Mouse (Mus musculus): ENCODE measurements around the gene Stim2. TPM values are rescaled to one million over a fixed set of nuclear protein-coding genes. Genes with fewer than 3 reads are reported as not detected.

Stim2 gene
- total and polyA plus RNA-seq, 3 experiments: 16.8 to 21.5 (median 18.2) TPM

- Histone ChIP-seq H3K79me2 (replicated peaks; ENCODE audit: control insufficient read depth, extremely low read depth, insufficient read depth, poor library complexity, severe bottlenecking) (no peaks in the 10 kb centered on the region), H3K4me1 (ENCODE audit: control insufficient read depth in 1 of 2, insufficient read depth in 2 of 2) (no peaks in the 10 kb centered on the region), H3K27ac (ENCODE audit: insufficient read depth, low read depth) (no peak overlapping the region), H3K4me2 (ENCODE audit: insufficient read depth, low read depth, poor library complexity, severe bottlenecking) (no peak overlapping the region), H3K9me3 (replicated peaks; ENCODE audit: low read length) (peaks cover 7% of the 10 kb centered on the region), H3K9ac (ENCODE audit: insufficient read depth, low read depth) (no peak overlapping the region), H3K27me3 (replicated peaks) (no peaks in the 10 kb centered on the region), H3K4me3 (replicated peaks in 1 of 3; ENCODE audit: low read depth in 2 of 3, low read length in 2 of 3, poor library complexity in 1 of 3) (no peak overlapping the region), H3K36me3 (replicated peaks in 1 of 2; ENCODE audit: control insufficient read depth in 1 of 2, insufficient read depth in 1 of 2, low read length in 1 of 2) (peaks cover 0 to 28% of the 10 kb centered on the region in 2 experiments)
- TF ChIP-seq CTCF (conservative IDR thresholded peaks at IDR 0.05 in 1 of 2, IDR thresholded peaks at IDR 0.05 in 1 of 2; ENCODE audit: low read depth in 2 of 2, low read length in 2 of 2) (no peak), MAFK (IDR thresholded peaks at IDR 0.05; ENCODE audit: insufficient replicate concordance, low read length) (peak; percentile 75; the same call in 1 of the 2 replicates)
- in situ Hi-C loops (cut with MboI; ENCODE audit: low pct_ligation_motif_present, low pct_unique_long_range_greater_than_20kb, low sequenced_read_pairs) (no loop called here), dilution Hi-C loops (cut with MboI; ENCODE audit: extremely low pct_ligation_motif_present, extremely low pct_unique_long_range_greater_than_20kb, low sequenced_read_pairs) (no loop called here)
- DNase-seq (ENCODE audit: extremely low read depth): no peak
Measured at GRCm38 (mm10) chr5:54059998-54060397, 61.7 kb downstream of the Stim2 start.

- in situ Hi-C loops (cut with MboI; ENCODE audit: low pct_ligation_motif_present, low pct_unique_long_range_greater_than_20kb, low sequenced_read_pairs): no loop called here
- H3K27me3 ChIP-seq (replicated peaks): no peaks in the 10 kb centered on the region
- H3K9me3 ChIP-seq (replicated peaks; ENCODE audit: low read length): peaks cover 7% of the 10 kb centered on the region
- TF ChIP-seq USF1 (IDR thresholded peaks at IDR 0.05; ENCODE audit: low read depth, low read length): no peak
- TF ChIP-seq CTCF (conservative IDR thresholded peaks at IDR 0.05 in 1 of 2, IDR thresholded peaks at IDR 0.05 in 1 of 2; ENCODE audit: low read depth in 2 of 2, low read length in 2 of 2): no peak
- no peak for TF ChIP-seq CHD2 (IDR thresholded peaks at IDR 0.05; ENCODE audit: low read length)
- no peak for TF ChIP-seq TBP (conservative IDR thresholded peaks at IDR 0.05; ENCODE audit: low read depth, low read length)
- TF ChIP-seq EP300 (IDR thresholded peaks at IDR 0.05; ENCODE audit: low read length): no peak
- TF ChIP-seq ETS1 (conservative IDR thresholded peaks at IDR 0.05; ENCODE audit: low read depth, low read length): no peak
- no peak for TF ChIP-seq MEF2A (IDR thresholded peaks at IDR 0.05; ENCODE audit: borderline replicate concordance, low read depth, low read length)
- TF ChIP-seq HCFC1 (IDR thresholded peaks at IDR 0.05; ENCODE audit: low read depth, low read length): no peak
- no peak for TF ChIP-seq JUN (IDR thresholded peaks at IDR 0.05; ENCODE audit: insufficient read depth, low read depth, low read length)
- no peak for TF ChIP-seq ZKSCAN1 (IDR thresholded peaks at IDR 0.05; ENCODE audit: borderline replicate concordance, low read depth, low read length)
- TF ChIP-seq USF2 (conservative IDR thresholded peaks at IDR 0.05; ENCODE audit: low read depth, low read length): no peak
- dilution Hi-C loops (cut with MboI; ENCODE audit: extremely low pct_ligation_motif_present, extremely low pct_unique_long_range_greater_than_20kb, low sequenced_read_pairs): no loop called here
- H3K4me2 ChIP-seq (ENCODE audit: insufficient read depth, low read depth, poor library complexity, severe bottlenecking): no peak overlapping the region
- no peaks in the 10 kb centered on the region for H3K4me1 ChIP-seq (ENCODE audit: control insufficient read depth in 1 of 2, insufficient read depth in 2 of 2)
- H3K9ac ChIP-seq (ENCODE audit: insufficient read depth, low read depth): no peak overlapping the region
- DNase-seq (ENCODE audit: extremely low read depth): no peak
- H3K4me3 ChIP-seq (replicated peaks in 1 of 3; ENCODE audit: low read depth in 2 of 3, low read length in 2 of 3, poor library complexity in 1 of 3): no peak overlapping the region
- H3K79me2 ChIP-seq (replicated peaks; ENCODE audit: control insufficient read depth, extremely low read depth, insufficient read depth, poor library complexity, severe bottlenecking): no peaks in the 10 kb centered on the region
- peaks cover 0 to 19% of the 10 kb centered on the region in 2 experiments for H3K36me3 ChIP-seq (replicated peaks in 1 of 2; ENCODE audit: control insufficient read depth in 1 of 2, insufficient read depth in 1 of 2, low read length in 1 of 2)
- no peak overlapping the region for H3K27ac ChIP-seq (ENCODE audit: insufficient read depth, low read depth)
Measured at GRCm38 (mm10) chr5:54062079-54062478, 63.8 kb downstream of the Stim2 start.

DNA sequence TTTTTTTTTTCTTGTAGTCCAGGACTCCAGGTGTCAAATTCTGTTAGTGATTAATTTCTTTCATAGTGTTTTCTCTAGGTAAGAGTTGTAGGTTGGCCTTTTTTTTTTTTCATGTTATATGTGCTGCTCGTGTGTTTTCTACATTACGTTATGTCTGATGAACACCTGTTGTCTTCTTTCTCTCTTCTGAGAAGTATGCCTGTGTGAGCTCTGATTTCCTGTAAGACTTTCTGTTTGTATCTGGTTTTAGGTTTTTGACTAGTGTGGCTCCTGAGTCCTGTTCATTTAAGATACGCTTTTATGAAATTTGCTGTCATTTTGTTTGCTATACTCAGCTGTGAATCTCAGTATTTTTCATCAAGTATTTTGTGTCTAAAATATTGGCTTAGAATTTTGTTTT is 69.3 kb downstream of the Stim2 start:
- no peak for DNase-seq (ENCODE audit: extremely low read depth)
- H3K9ac ChIP-seq (ENCODE audit: insufficient read depth, low read depth): no peak overlapping the region
- in situ Hi-C loops (cut with MboI; ENCODE audit: low pct_ligation_motif_present, low pct_unique_long_range_greater_than_20kb, low sequenced_read_pairs) (no loop called here), dilution Hi-C loops (cut with MboI; ENCODE audit: extremely low pct_ligation_motif_present, extremely low pct_unique_long_range_greater_than_20kb, low sequenced_read_pairs) (no loop called here)
- no peaks in the 10 kb centered on the region for H3K79me2 ChIP-seq (replicated peaks; ENCODE audit: control insufficient read depth, extremely low read depth, insufficient read depth, poor library complexity, severe bottlenecking)
- no peak overlapping the region for H3K4me2 ChIP-seq (ENCODE audit: insufficient read depth, low read depth, poor library complexity, severe bottlenecking)
- no peaks in the 10 kb centered on the region for H3K27me3 ChIP-seq (replicated peaks)
- no peak overlapping the region for H3K27ac ChIP-seq (ENCODE audit: insufficient read depth, low read depth)
- H3K4me1 ChIP-seq (ENCODE audit: control insufficient read depth in 1 of 2, insufficient read depth in 2 of 2): peaks cover 0 to 22% of the 10 kb centered on the region in 2 experiments; a peak in 2 of 4 replicates
- H3K4me3 ChIP-seq (replicated peaks in 1 of 3; ENCODE audit: low read depth in 2 of 3, low read length in 2 of 3, poor library complexity in 1 of 3): no peak overlapping the region
- H3K36me3 ChIP-seq (replicated peaks in 1 of 2; ENCODE audit: control insufficient read depth in 1 of 2, insufficient read depth in 1 of 2, low read length in 1 of 2): no peaks in the 10 kb centered on the region
- no peak for TF ChIP-seq MXI1 (IDR thresholded peaks at IDR 0.05; ENCODE audit: low read depth, low read length)
- TF ChIP-seq ZMIZ1 (IDR thresholded peaks at IDR 0.05; ENCODE audit: low read depth, low read length): no peak
- no peak for TF ChIP-seq UBTF (IDR thresholded peaks at IDR 0.05; ENCODE audit: low read depth, low read length)
- TF ChIP-seq NELFE (IDR thresholded peaks at IDR 0.05; ENCODE audit: low read depth, low read length): no peak
- no peak for TF ChIP-seq POLR2A (IDR thresholded peaks at IDR 0.05; ENCODE audit: low read depth, low read length)
- TF ChIP-seq CTCF (conservative IDR thresholded peaks at IDR 0.05 in 1 of 2, IDR thresholded peaks at IDR 0.05 in 1 of 2; ENCODE audit: low read depth in 2 of 2, low read length in 2 of 2): no peak
- TF ChIP-seq TBP (conservative IDR thresholded peaks at IDR 0.05; ENCODE audit: low read depth, low read length): no peak
- TF ChIP-seq BHLHE40 (IDR thresholded peaks at IDR 0.05; ENCODE audit: low read depth, low read length): no peak
- H3K9me3 ChIP-seq (replicated peaks; ENCODE audit: low read length): no peaks in the 10 kb centered on the region

Measured in CH12.LX (cell line).